Mouse (Mus musculus): ENCODE data around the gene Cacna1f. TPM values are rescaled to one million over a fixed set of nuclear protein-coding genes. Genes with fewer than 3 reads are reported as not detected.

Gene Cacna1f
- polyA plus RNA-seq, 1 experiment from 2014 or later: not detected

- Histone ChIP-seq H3K36me3 (ENCODE audit: control insufficient read depth, insufficient read depth, low read length) (0 out of 2 replicates have a peak, but pooled peaks cover 5% of the 10 kb centered on the region), H3K27me3 (replicated peaks; ENCODE audit: control insufficient read depth, insufficient read depth, low read length) (no peaks in the 10 kb centered on the region), H3K27ac (ENCODE audit: low read depth, low read length) (no peak overlapping the region), H3K4me2 (ENCODE audit: low read length) (no peak overlapping the region), H3K4me3 (ENCODE audit: low read depth, low read length) (no peak overlapping the region), H3K4me1 (ENCODE audit: control insufficient read depth, insufficient read depth, low read length) (no peaks in the 10 kb centered on the region), H3K9me3 (replicated peaks; ENCODE audit: control insufficient read depth, low read length) (no peaks in the 10 kb centered on the region), H3K9ac (ENCODE audit: low read length) (no peak overlapping the region)
- peak; percentile 80 for DNase-seq (ENCODE audit: low spot score)
- ATAC-seq: no peak
- WGBS: 25% methylated on average over 5 of the region's 5 CpGs
Observed at GRCm38 (mm10) chrX:7645349-7645748, 38.5 kb downstream of the Cacna1f start.

DNA sequence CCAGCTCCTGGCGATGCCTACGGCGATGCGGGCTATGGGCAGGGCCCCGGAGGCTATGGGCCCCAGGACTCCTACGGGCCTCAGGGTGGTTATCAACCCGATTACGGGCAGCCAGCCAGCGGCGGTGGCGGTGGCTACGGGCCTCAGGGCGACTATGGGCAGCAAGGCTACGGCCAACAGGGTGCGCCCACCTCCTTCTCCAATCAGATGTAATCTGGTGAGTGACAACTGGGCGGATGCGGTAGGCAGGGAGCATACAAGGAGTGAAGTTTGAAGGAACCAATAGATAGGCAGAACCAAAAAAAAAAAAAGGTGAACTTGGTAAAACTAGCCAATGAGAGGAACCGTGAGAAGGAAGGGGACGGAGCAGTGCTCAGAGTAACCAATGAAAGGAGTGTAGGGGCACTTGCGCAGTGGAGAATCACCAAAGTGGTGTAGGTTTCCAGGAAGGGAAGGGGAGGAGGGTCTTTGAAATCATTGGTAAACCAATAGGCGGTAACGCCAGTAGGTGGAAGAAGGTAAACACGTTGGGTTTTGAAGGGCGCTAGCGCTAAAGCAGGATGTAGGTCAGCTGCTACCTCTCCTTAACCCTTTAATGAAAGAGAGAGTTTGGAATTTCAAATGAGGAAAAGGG lies 41.9 kb downstream of the Cacna1f start:
- WGBS: 37% methylated on average over 25 of the region's 25 CpGs
- H3K27ac ChIP-seq (ENCODE audit: low read depth, low read length): peak overlapping the region; percentile 71; the same call in 1 of the 2 replicates
- 0 out of 2 replicates have a peak, but pooled peaks cover 8% of the 10 kb centered on the region for H3K36me3 ChIP-seq (ENCODE audit: control insufficient read depth, insufficient read depth, low read length)
- H3K4me2 ChIP-seq (ENCODE audit: low read length): peak overlapping the region; percentile 48
- peak; percentile 96 for ATAC-seq
- no peaks in the 10 kb centered on the region for H3K27me3 ChIP-seq (replicated peaks; ENCODE audit: control insufficient read depth, insufficient read depth, low read length)
- DNase-seq (ENCODE audit: low spot score): peak; percentile 96
- H3K9ac ChIP-seq (ENCODE audit: low read length): peak overlapping the region; percentile 54
- no peaks in the 10 kb centered on the region for H3K4me1 ChIP-seq (ENCODE audit: control insufficient read depth, insufficient read depth, low read length)
- peak overlapping the region; percentile 29 for H3K4me3 ChIP-seq (ENCODE audit: low read depth, low read length)
- no peaks in the 10 kb centered on the region for H3K9me3 ChIP-seq (replicated peaks; ENCODE audit: control insufficient read depth, low read length)

DNA sequence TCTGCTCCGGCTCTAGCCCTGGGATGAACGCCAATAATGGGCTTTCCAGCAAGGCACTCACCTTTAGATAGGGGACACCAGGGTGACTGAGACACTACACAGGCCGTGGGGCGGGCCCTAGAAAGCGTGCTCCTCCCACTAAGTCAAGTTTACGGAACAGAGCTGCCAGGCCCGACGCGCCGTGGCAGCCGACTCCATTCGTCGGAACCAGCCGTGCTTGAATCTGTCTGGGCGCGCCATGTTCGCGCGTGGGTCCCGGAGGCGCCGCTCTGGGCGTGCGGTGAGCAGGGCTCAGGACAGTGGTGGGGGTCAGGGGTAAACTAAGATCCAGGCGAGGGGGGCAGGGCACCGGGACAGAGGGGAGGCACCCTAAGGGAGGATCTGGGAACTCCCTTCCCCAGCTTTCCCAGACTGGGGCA lies 50.3 kb downstream of the Cacna1f start, which contains the start of gene Prickle3:
Gene Prickle3 (plus strand): TSS at position 40 of the 419 bp plus-strand sequence.
- peak within 1 kb of the TSS; percentile 43; the same call in 1 of the 2 replicates for H3K9ac ChIP-seq (ENCODE audit: low read length)
- ATAC-seq: peak; percentile 62
- DNase-seq (ENCODE audit: low spot score): peak; percentile 19

DNA sequence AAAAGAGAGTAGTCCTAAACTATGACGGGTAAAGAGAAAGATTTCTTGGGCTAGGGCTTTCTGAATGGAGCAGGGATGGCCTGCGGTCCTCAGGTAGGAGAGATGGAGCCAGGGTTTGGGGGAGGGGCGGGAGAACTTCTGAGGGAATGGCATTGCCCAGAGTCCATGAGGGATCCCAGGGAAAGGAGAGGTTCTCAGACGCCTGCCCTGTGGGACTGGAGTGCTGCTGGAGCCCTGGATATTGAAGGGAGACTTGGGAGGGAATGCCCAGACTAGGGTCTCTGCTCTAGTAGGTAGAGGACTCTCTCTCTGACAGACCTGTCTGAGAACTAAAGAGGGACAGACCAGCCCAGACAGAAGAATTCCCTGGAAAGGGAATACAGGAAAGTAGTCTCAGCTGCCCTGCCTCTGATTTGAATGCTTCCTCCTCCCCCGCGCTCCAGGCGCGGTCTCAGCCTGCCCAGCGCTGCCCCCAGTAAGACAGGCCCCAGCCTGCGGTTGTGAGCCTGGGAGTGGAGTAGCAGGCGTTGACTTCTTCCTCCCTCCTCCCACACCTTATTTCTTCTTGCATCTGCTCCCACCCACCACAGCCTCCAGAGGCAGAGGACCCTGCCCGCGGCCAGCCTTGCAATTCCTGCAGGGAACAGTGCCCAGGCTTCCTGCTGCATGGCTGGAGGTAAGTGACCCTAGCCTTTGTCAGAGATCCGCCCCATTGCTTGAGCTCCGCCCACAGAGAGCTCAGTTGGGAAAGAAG lies 51.3 kb downstream of the Cacna1f start:
- H3K4me1 ChIP-seq (ENCODE audit: control insufficient read depth, insufficient read depth, low read length): no peaks in the 10 kb centered on the region
- H3K27ac ChIP-seq (ENCODE audit: low read depth, low read length): no peak overlapping the region
- no peaks in the 10 kb centered on the region for H3K27me3 ChIP-seq (replicated peaks; ENCODE audit: control insufficient read depth, insufficient read depth, low read length)
- 28% methylated on average over 12 of the region's 15 CpGs for WGBS
- DNase-seq (ENCODE audit: low spot score): peak; percentile 10
- H3K4me3 ChIP-seq (ENCODE audit: low read depth, low read length): no peak overlapping the region
- no peaks in the 10 kb centered on the region for H3K36me3 ChIP-seq (ENCODE audit: control insufficient read depth, insufficient read depth, low read length)
- no peaks in the 10 kb centered on the region for H3K9me3 ChIP-seq (replicated peaks; ENCODE audit: control insufficient read depth, low read length)
- no peak overlapping the region for H3K9ac ChIP-seq (ENCODE audit: low read length)
- peak overlapping the region; percentile 44 for H3K4me2 ChIP-seq (ENCODE audit: low read length)
- peak; percentile 26; the same call in 1 of the 2 replicates for ATAC-seq

More for the DNA sequence above, 50.3 kb downstream of the Cacna1f start, which contains the start of gene Prickle3:
- Histone ChIP-seq H3K27ac (ENCODE audit: low read depth, low read length) (no peak within 1 kb of the TSS), H3K4me1 (ENCODE audit: control insufficient read depth, insufficient read depth, low read length) (no peaks in the 10 kb centered on the region), H3K36me3 (ENCODE audit: control insufficient read depth, insufficient read depth, low read length) (no peaks in the 10 kb centered on the region), H3K4me2 (ENCODE audit: low read length) (peak within 1 kb of the TSS; percentile 44), H3K27me3 (replicated peaks; ENCODE audit: control insufficient read depth, insufficient read depth, low read length) (no peaks in the 10 kb centered on the region), H3K4me3 (ENCODE audit: low read depth, low read length) (peak within 1 kb of the TSS; percentile 21), H3K9me3 (replicated peaks; ENCODE audit: control insufficient read depth, low read length) (no peaks in the 10 kb centered on the region)
- WGBS: 23% methylated on average over 26 of the region's 26 CpGs

GRCm38 (mm10) chrX:7658785-7659589 lies 52.1 kb downstream of the Cacna1f start:
- Histone ChIP-seq H3K4me1 (ENCODE audit: control insufficient read depth, insufficient read depth, low read length) (no peaks in the 10 kb centered on the region), H3K36me3 (ENCODE audit: control insufficient read depth, insufficient read depth, low read length) (no peaks in the 10 kb centered on the region), H3K27me3 (replicated peaks; ENCODE audit: control insufficient read depth, insufficient read depth, low read length) (no peaks in the 10 kb centered on the region), H3K4me3 (ENCODE audit: low read depth, low read length) (no peak overlapping the region), H3K9ac (ENCODE audit: low read length) (no peak overlapping the region), H3K9me3 (replicated peaks; ENCODE audit: control insufficient read depth, low read length) (no peaks in the 10 kb centered on the region), H3K4me2 (ENCODE audit: low read length) (no peak overlapping the region; the same call in 1 of the 2 replicates), H3K27ac (ENCODE audit: low read depth, low read length) (no peak overlapping the region)
- ATAC-seq (no peak), DNase-seq (ENCODE audit: low spot score) (no peak)
- 62% methylated on average over 11 of the region's 11 CpGs for WGBS

GRCm38 (mm10) chrX:7661086-7661485 lies 54.2 kb downstream of the Cacna1f start:
- no peak overlapping the region for H3K4me3 ChIP-seq (ENCODE audit: low read depth, low read length)
- 85% methylated on average over 4 of the region's 4 CpGs for WGBS
- no peak overlapping the region for H3K4me2 ChIP-seq (ENCODE audit: low read length)

GRCm38 (mm10) chrX:7662936-7663335 lies 56.1 kb downstream of the Cacna1f start:
- H3K4me2 ChIP-seq (ENCODE audit: low read length): no peak overlapping the region
- no peaks in the 10 kb centered on the region for H3K27me3 ChIP-seq (replicated peaks; ENCODE audit: control insufficient read depth, insufficient read depth, low read length)
- 78% methylated on average over 3 of the region's 3 CpGs for WGBS
- no peaks in the 10 kb centered on the region for H3K4me1 ChIP-seq (ENCODE audit: control insufficient read depth, insufficient read depth, low read length)
- H3K9me3 ChIP-seq (replicated peaks; ENCODE audit: control insufficient read depth, low read length): no peaks in the 10 kb centered on the region
- no peak overlapping the region for H3K4me3 ChIP-seq (ENCODE audit: low read depth, low read length)
- H3K36me3 ChIP-seq (ENCODE audit: control insufficient read depth, insufficient read depth, low read length): no peaks in the 10 kb centered on the region
- H3K9ac ChIP-seq (ENCODE audit: low read length): no peak overlapping the region
- ATAC-seq (no peak), DNase-seq (ENCODE audit: low spot score) (no peak)
- H3K27ac ChIP-seq (ENCODE audit: low read depth, low read length): no peak overlapping the region

More at GRCm38 (mm10) chrX:7661086-7661485, 54.2 kb downstream of the Cacna1f start:
- no peak for ATAC-seq
- Histone ChIP-seq H3K27me3 (replicated peaks; ENCODE audit: control insufficient read depth, insufficient read depth, low read length) (no peaks in the 10 kb centered on the region), H3K9me3 (replicated peaks; ENCODE audit: control insufficient read depth, low read length) (no peaks in the 10 kb centered on the region), H3K9ac (ENCODE audit: low read length) (no peak overlapping the region), H3K36me3 (ENCODE audit: control insufficient read depth, insufficient read depth, low read length) (no peaks in the 10 kb centered on the region), H3K4me1 (ENCODE audit: control insufficient read depth, insufficient read depth, low read length) (no peaks in the 10 kb centered on the region), H3K27ac (ENCODE audit: low read depth, low read length) (no peak overlapping the region)
- no peak for DNase-seq (ENCODE audit: low spot score)

- Histone ChIP-seq H3K4me2 (ENCODE audit: low read length) (no peak overlapping the region), H3K4me3 (ENCODE audit: low read depth, low read length) (no peak overlapping the region), H3K9ac (ENCODE audit: low read length) (no peak overlapping the region), H3K36me3 (ENCODE audit: control insufficient read depth, insufficient read depth, low read length) (peaks cover 3% of the 10 kb centered on the region; the same call in 1 of the 2 replicates), H3K27ac (ENCODE audit: low read depth, low read length) (no peak overlapping the region), H3K4me1 (ENCODE audit: control insufficient read depth, insufficient read depth, low read length) (no peaks in the 10 kb centered on the region), H3K9me3 (replicated peaks; ENCODE audit: control insufficient read depth, low read length) (no peaks in the 10 kb centered on the region), H3K27me3 (replicated peaks; ENCODE audit: control insufficient read depth, insufficient read depth, low read length) (no peaks in the 10 kb centered on the region)
- no peak for ATAC-seq
- DNase-seq (ENCODE audit: low spot score): no peak
- WGBS: 87% methylated on average over 11 of the region's 11 CpGs
Observed at GRCm38 (mm10) chrX:7664791-7665190, 57.9 kb downstream of the Cacna1f start.

Data from forebrain, embryonic 14.5 days (tissue).